Mouse (Mus musculus): ENCODE measurements around the gene Lzic. TPM values are rescaled to one million over a fixed set of nuclear protein-coding genes. Genes with fewer than 3 reads are reported as not detected.

The Lzic gene
- polyA plus RNA-seq, 1 experiment = not detected

- 44% methylated on average over 2 of the region's 2 CpGs for WGBS
- TF ChIP-seq POLR2A (IDR thresholded peaks at IDR 0.05; ENCODE audit: insufficient read depth, low read depth, low read length) (no peak), CTCF (IDR thresholded peaks at IDR 0.05; ENCODE audit: insufficient read depth, low read depth, low read length) (no peak)
- no peak overlapping the region for H3K4me3 ChIP-seq (ENCODE audit: insufficient read depth, low read depth, low read length)
These were observed 11.6 kb downstream of the Lzic start for GRCm38 (mm10) chr4:149496612-149497011.

GRCm38 (mm10) chr4:149498901-149499300, 13.9 kb downstream of the Lzic start:
- no peak overlapping the region for H3K4me3 ChIP-seq (ENCODE audit: insufficient read depth, low read depth, low read length)
- TF ChIP-seq CTCF (IDR thresholded peaks at IDR 0.05; ENCODE audit: insufficient read depth, low read depth, low read length) = no peak
- TF ChIP-seq POLR2A (IDR thresholded peaks at IDR 0.05; ENCODE audit: insufficient read depth, low read depth, low read length) = no peak
- no peak overlapping the region for H3K27ac ChIP-seq (ENCODE audit: insufficient read depth, low read depth, low read length)
- WGBS = 84% methylated on average over 8 of the region's 8 CpGs
- H3K4me1 ChIP-seq (ENCODE audit: control insufficient read depth, insufficient read depth, low read length) = peaks cover 5% of the 10 kb centered on the region; the same call in 1 of the 2 replicates

More at GRCm38 (mm10) chr4:149496612-149497011, 11.6 kb downstream of the Lzic start:
- H3K27ac ChIP-seq (ENCODE audit: insufficient read depth, low read depth, low read length) = no peak overlapping the region
- peaks cover 5% of the 10 kb centered on the region; the same call in 1 of the 2 replicates for H3K4me1 ChIP-seq (ENCODE audit: control insufficient read depth, insufficient read depth, low read length)

GRCm38 (mm10) chr4:149499790-149500189, 14.8 kb downstream of the Lzic start:
- WGBS = 48% methylated on average over 5 of the region's 5 CpGs
- TF ChIP-seq CTCF (IDR thresholded peaks at IDR 0.05; ENCODE audit: insufficient read depth, low read depth, low read length) (no peak), POLR2A (IDR thresholded peaks at IDR 0.05; ENCODE audit: insufficient read depth, low read depth, low read length) (no peak)
- Histone ChIP-seq H3K4me3 (ENCODE audit: insufficient read depth, low read depth, low read length) (no peak overlapping the region), H3K4me1 (ENCODE audit: control insufficient read depth, insufficient read depth, low read length) (peaks cover 9% of the 10 kb centered on the region), H3K27ac (ENCODE audit: insufficient read depth, low read depth, low read length) (0 out of 2 replicates have a peak overlapping the region, but pooled peaks have one; percentile 34)

GRCm38 (mm10) chr4:149504363-149504762, 19.3 kb downstream of the Lzic start:
- Histone ChIP-seq H3K4me1 (ENCODE audit: control insufficient read depth, insufficient read depth, low read length) (peaks cover 9% of the 10 kb centered on the region), H3K4me3 (ENCODE audit: insufficient read depth, low read depth, low read length) (no peak overlapping the region), H3K27ac (ENCODE audit: insufficient read depth, low read depth, low read length) (no peak overlapping the region)
- 49% methylated on average over 5 of the region's 5 CpGs for WGBS
- no peak for TF ChIP-seq CTCF (IDR thresholded peaks at IDR 0.05; ENCODE audit: insufficient read depth, low read depth, low read length)
- TF ChIP-seq POLR2A (IDR thresholded peaks at IDR 0.05; ENCODE audit: insufficient read depth, low read depth, low read length) = no peak

GRCm38 (mm10) chr4:149504858-149505257, 19.8 kb downstream of the Lzic start:
- H3K27ac ChIP-seq (ENCODE audit: insufficient read depth, low read depth, low read length) = no peak overlapping the region
- WGBS = 10% methylated on average over 3 of the region's 3 CpGs

GRCm38 (mm10) chr4:149505261-149505967, 20.4 kb downstream of the Lzic start:
- WGBS = 21% methylated on average over 15 of the region's 15 CpGs

More at GRCm38 (mm10) chr4:149504858-149505257, 19.8 kb downstream of the Lzic start:
- H3K4me3 ChIP-seq (ENCODE audit: insufficient read depth, low read depth, low read length) = no peak overlapping the region
- TF ChIP-seq CTCF (IDR thresholded peaks at IDR 0.05; ENCODE audit: insufficient read depth, low read depth, low read length) = no peak
- TF ChIP-seq POLR2A (IDR thresholded peaks at IDR 0.05; ENCODE audit: insufficient read depth, low read depth, low read length) = no peak
- H3K4me1 ChIP-seq (ENCODE audit: control insufficient read depth, insufficient read depth, low read length) = peaks cover 9% of the 10 kb centered on the region

GRCm38 (mm10) chr4:149506904-149507303, 21.9 kb downstream of the Lzic start:
- Histone ChIP-seq H3K27ac (ENCODE audit: insufficient read depth, low read depth, low read length) (no peak overlapping the region), H3K4me1 (ENCODE audit: control insufficient read depth, insufficient read depth, low read length) (peaks cover 9% of the 10 kb centered on the region), H3K4me3 (ENCODE audit: insufficient read depth, low read depth, low read length) (no peak overlapping the region)
- WGBS = 85% methylated on average over 3 of the region's 3 CpGs
- no peak for TF ChIP-seq CTCF (IDR thresholded peaks at IDR 0.05; ENCODE audit: insufficient read depth, low read depth, low read length)
- no peak for TF ChIP-seq POLR2A (IDR thresholded peaks at IDR 0.05; ENCODE audit: insufficient read depth, low read depth, low read length)

More at GRCm38 (mm10) chr4:149505261-149505967, 20.4 kb downstream of the Lzic start:
- H3K4me1 ChIP-seq (ENCODE audit: control insufficient read depth, insufficient read depth, low read length) = peaks cover 9% of the 10 kb centered on the region
- H3K27ac ChIP-seq (ENCODE audit: insufficient read depth, low read depth, low read length) = no peak overlapping the region
- TF ChIP-seq POLR2A (IDR thresholded peaks at IDR 0.05; ENCODE audit: insufficient read depth, low read depth, low read length) (no peak), CTCF (IDR thresholded peaks at IDR 0.05; ENCODE audit: insufficient read depth, low read depth, low read length) (no peak)
- H3K4me3 ChIP-seq (ENCODE audit: insufficient read depth, low read depth, low read length) = no peak overlapping the region

- H3K4me3 ChIP-seq (ENCODE audit: insufficient read depth, low read depth, low read length) = no peak overlapping the region
- 44% methylated on average over 6 of the region's 6 CpGs for WGBS
- H3K27ac ChIP-seq (ENCODE audit: insufficient read depth, low read depth, low read length) = no peak overlapping the region; the same call in 1 of the 2 replicates
- TF ChIP-seq CTCF (IDR thresholded peaks at IDR 0.05; ENCODE audit: insufficient read depth, low read depth, low read length) (no peak), POLR2A (IDR thresholded peaks at IDR 0.05; ENCODE audit: insufficient read depth, low read depth, low read length) (no peak)
- peaks cover 2% of the 10 kb centered on the region; the same call in 1 of the 2 replicates for H3K4me1 ChIP-seq (ENCODE audit: control insufficient read depth, insufficient read depth, low read length)
These were observed 26.2 kb downstream of the Lzic start for GRCm38 (mm10) chr4:149511221-149511646.

- Histone ChIP-seq H3K4me3 (ENCODE audit: insufficient read depth, low read depth, low read length) (no peak overlapping the region), H3K27ac (ENCODE audit: insufficient read depth, low read depth, low read length) (no peak overlapping the region), H3K4me1 (ENCODE audit: control insufficient read depth, insufficient read depth, low read length) (peaks cover 2% of the 10 kb centered on the region; the same call in 1 of the 2 replicates)
- TF ChIP-seq POLR2A (IDR thresholded peaks at IDR 0.05; ENCODE audit: insufficient read depth, low read depth, low read length) = no peak
- TF ChIP-seq CTCF (IDR thresholded peaks at IDR 0.05; ENCODE audit: insufficient read depth, low read depth, low read length) = no peak
- 72% methylated on average over 7 of the region's 7 CpGs for WGBS
These were observed 27.0 kb downstream of the Lzic start for GRCm38 (mm10) chr4:149512072-149512471.

Data from olfactory bulb, adult 2 months (tissue).